Mouse (Mus musculus): Measurements from ENCODE around the gene Oat.

GRCm38 (mm10) chr7:132574646-132575045 lies 1.6 kb downstream of the Oat start:
- TF ChIP-seq POLR2A (IDR thresholded peaks at IDR 0.05; ENCODE audit: low read depth, low read length), result no peak
- no peak for TF ChIP-seq CTCF (IDR thresholded peaks at IDR 0.05; ENCODE audit: borderline replicate concordance, insufficient read depth, low read length)

Measured in embryonic fibroblast, embryonic 13.5 days (primary cell).